In the genomic region with DNA sequence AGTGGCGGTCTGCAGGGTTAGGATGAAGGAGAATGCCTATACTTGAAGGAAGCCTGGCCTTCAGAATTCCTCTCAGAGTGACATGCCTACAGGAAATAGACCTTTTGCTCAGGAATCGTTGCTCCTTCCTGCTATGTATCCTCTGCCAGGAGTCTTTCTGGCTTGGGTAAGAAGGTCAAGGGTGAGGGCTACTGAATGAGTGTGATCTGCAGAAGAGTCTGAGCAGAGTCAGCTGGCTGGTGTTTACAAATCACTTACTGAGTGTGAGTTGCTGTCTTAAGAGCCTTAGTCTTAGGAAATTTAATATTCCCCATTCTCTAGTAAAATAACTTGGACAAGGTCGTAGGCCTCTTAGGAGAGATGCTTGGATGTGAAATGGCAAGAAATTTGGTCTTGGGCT, we compare ENCODE assay signal across 18 mouse cellular contexts.
DNase-seq lines count a peak whose midpoint lies in the region; ATAC-seq and TF ChIP-seq lines count a peak whose summit lies in the region.
"Had no signal": no experiment of that assay in that cellular context is flagged by ENCODE, and none has a peak within 500 bp of the region (broad histone marks: within the 10 kb centered on the region; RNA-seq: fewer than 3 reads in every experiment).

No protein-coding gene starts in this region.

- no peak overlapping the region for H3K4me2 ChIP-seq in lung, embryonic 15.5 days
- no peak overlapping the region for H3K4me2 ChIP-seq in lung, postnatal 0 days (replicated peaks; ENCODE audit: low read depth, low read length)
- H3K4me2 ChIP-seq in forebrain, embryonic 13.5 days = no peak overlapping the region
- H3K4me2 ChIP-seq: embryonic facial prominence, embryonic 15.5 days; heart, embryonic 12.5 days; hindbrain, embryonic 14.5 days had no signal

- peak; percentile 69; the same call in 1 of the 2 replicates for ATAC-seq in lung, embryonic 15.5 days (ENCODE audit: borderline replicate concordance, extremely low read depth, low FRiP score, low TSS enrichment)
- peak; percentile 83 for ATAC-seq in lung, postnatal 0 days
- no peak for ATAC-seq in forebrain, embryonic 13.5 days
- ATAC-seq: forebrain, postnatal 0 days had no signal

- H3K4me3 ChIP-seq in kidney, adult 2 months (ENCODE audit: insufficient read depth, low read depth, low read length) = no peak overlapping the region
- no peak overlapping the region for H3K4me3 ChIP-seq in lung, embryonic 15.5 days
- no peak overlapping the region for H3K4me3 ChIP-seq in lung, postnatal 0 days (ENCODE audit: low read depth, low read length)
- H3K4me3 ChIP-seq in forebrain, embryonic 13.5 days = no peak overlapping the region
- H3K4me3 ChIP-seq: embryonic facial prominence, embryonic 15.5 days; erythroblast, embryonic 14.5 days; heart, embryonic 12.5 days; hindbrain, embryonic 10.5 days had no signal

- no peak for TF ChIP-seq CTCF in kidney, adult 2 months (conservative IDR thresholded peaks at IDR 0.05; ENCODE audit: insufficient read depth, insufficient read length, low read depth, low read length)
- no peak for TF ChIP-seq CTCF in lung, postnatal 0 days (IDR thresholded peaks at IDR 0.05)

- no peaks in the 10 kb centered on the region for H3K27me3 ChIP-seq in kidney, adult 2 months (replicated peaks; ENCODE audit: control insufficient read depth, insufficient read depth, low read length)
- H3K27me3 ChIP-seq in lung, embryonic 15.5 days = no peaks in the 10 kb centered on the region
- no peaks in the 10 kb centered on the region for H3K27me3 ChIP-seq in lung, postnatal 0 days (replicated peaks; ENCODE audit: insufficient read depth, low read length)
- no peaks in the 10 kb centered on the region for H3K27me3 ChIP-seq in forebrain, embryonic 13.5 days
- H3K27me3 ChIP-seq: embryonic facial prominence, embryonic 15.5 days; heart, embryonic 12.5 days had no signal

- peak; percentile 62 for TF ChIP-seq EP300 in lung, postnatal 0 days (IDR thresholded peaks at IDR 0.05)

- DNase-seq in kidney, postnatal 10 days = peak; percentile 7
- no peak for DNase-seq in kidney, adult 2 months
- peak; percentile 87 for DNase-seq in lung, postnatal 0 days (ENCODE audit: low spot score)
- peak; percentile 54 for DNase-seq in lung, postnatal 36 days
- DNase-seq in right cerebral cortex, adult 18-20 months = no peak
- DNase-seq: adrenal gland, postnatal 25 days; cerebellum, adult 2 months; cerebellum, postnatal 10 days; embryo, embryonic 11 days; forebrain, postnatal 0 days; gastrocnemius, postnatal 25 days had no signal

- H3K4me1 ChIP-seq in kidney, adult 2 months (ENCODE audit: control insufficient read depth, insufficient read depth, low read length) = no peaks in the 10 kb centered on the region
- no peaks in the 10 kb centered on the region; the same call in 1 of the 2 replicates for H3K4me1 ChIP-seq in lung, embryonic 15.5 days
- no peaks in the 10 kb centered on the region for H3K4me1 ChIP-seq in lung, postnatal 0 days (ENCODE audit: insufficient read depth, low read depth, low read length)
- H3K4me1 ChIP-seq in forebrain, embryonic 13.5 days = peaks cover 9% of the 10 kb centered on the region
- H3K4me1 ChIP-seq: embryonic facial prominence, embryonic 15.5 days; heart, embryonic 12.5 days had no signal

- WGBS in kidney, adult 2 months = 70% methylated on average over 3 of the region's 3 CpGs
- 47% methylated on average over 3 of the region's 3 CpGs for WGBS in lung, embryonic 15.5 days
- 38% methylated on average over 3 of the region's 3 CpGs for WGBS in lung, postnatal 0 days
- 88% methylated on average over 3 of the region's 3 CpGs for WGBS in forebrain, embryonic 13.5 days

- H3K9me3 ChIP-seq in lung, embryonic 15.5 days = no peaks in the 10 kb centered on the region
- H3K9me3 ChIP-seq in lung, postnatal 0 days (ENCODE audit: low read length) = no peaks in the 10 kb centered on the region
- H3K9me3 ChIP-seq in forebrain, embryonic 13.5 days (replicated peaks) = no peaks in the 10 kb centered on the region
- H3K9me3 ChIP-seq: embryonic facial prominence, embryonic 15.5 days; heart, embryonic 12.5 days; hindbrain, embryonic 10.5 days had no signal

- TF ChIP-seq POLR2A in kidney, adult 2 months (IDR thresholded peaks at IDR 0.05; ENCODE audit: low read depth, low read length) = no peak

- no peak overlapping the region for H3K9ac ChIP-seq in lung, embryonic 15.5 days
- H3K9ac ChIP-seq in lung, postnatal 0 days (replicated peaks; ENCODE audit: low read depth) = no peak overlapping the region
- no peak overlapping the region for H3K9ac ChIP-seq in forebrain, embryonic 13.5 days
- H3K9ac ChIP-seq: embryonic facial prominence, embryonic 15.5 days; forebrain, postnatal 0 days; heart, embryonic 12.5 days; hindbrain, embryonic 14.5 days had no signal

- H3K36me3 ChIP-seq in kidney, adult 2 months (ENCODE audit: control insufficient read depth, insufficient read depth, low read length) = no peaks in the 10 kb centered on the region
- H3K36me3 ChIP-seq in lung, embryonic 15.5 days = no peaks in the 10 kb centered on the region
- H3K36me3 ChIP-seq in lung, postnatal 0 days (ENCODE audit: insufficient read depth, low read length) = no peaks in the 10 kb centered on the region
- H3K36me3 ChIP-seq in forebrain, embryonic 13.5 days (ENCODE audit: poor library complexity, severe bottlenecking) = no peaks in the 10 kb centered on the region
- H3K36me3 ChIP-seq: embryonic facial prominence, embryonic 15.5 days; heart, embryonic 12.5 days; hindbrain, embryonic 10.5 days had no signal

- no peak overlapping the region for H3K27ac ChIP-seq in kidney, adult 2 months (ENCODE audit: insufficient read depth, low read depth, low read length)
- H3K27ac ChIP-seq in lung, embryonic 15.5 days = 0 out of 2 replicates have a peak overlapping the region, but pooled peaks have one; percentile 47
- no peak overlapping the region for H3K27ac ChIP-seq in lung, postnatal 0 days (ENCODE audit: low read length)
- H3K27ac ChIP-seq in forebrain, embryonic 13.5 days = no peak overlapping the region
- H3K27ac ChIP-seq: embryonic facial prominence, embryonic 15.5 days; hindbrain, embryonic 10.5 days; hindbrain, embryonic 14.5 days had no signal

Comparison
In these comparisons a context has a peak if more than half of its experiments do, and no peak if none do; other contexts are left out.
1. DNase-seq: peak in kidney, postnatal 10 days (single experiment), lung, postnatal 0 days (single experiment) and lung, postnatal 36 days (single experiment); none in kidney, adult 2 months (single experiment) and right cerebral cortex, adult 18-20 months (single experiment).